Mouse (Mus musculus) embryo, embryonic 11 days (tissue): Measurements from ENCODE around the gene Zfp709.
"Not testable (repeated sequence)": the region's sequence is repeated elsewhere in the genome, so short reads cannot be mapped to it uniquely, and the experiment has no call there.

Experiments
- DNase-seq: peaks from one replicate; pipeline ENCODE4 v3.0.0-alpha.2; 2015

Gene Zfp709

GRCm38 (mm10) chr8:71926551-71926950 is 44.7 kb downstream of the Zfp709 start:
- no peak for DNase-seq

GRCm38 (mm10) chr8:71927779-71928178 is 46.0 kb downstream of the Zfp709 start:
- no peak for DNase-seq

GRCm38 (mm10) chr8:71938037-71938436 is 56.2 kb downstream of the Zfp709 start:
- DNase-seq: not testable (repeated sequence)

GRCm38 (mm10) chr8:71940293-71941208 is 58.7 kb downstream of the Zfp709 start:
- no peak for DNase-seq

- no peak for DNase-seq
Observed at GRCm38 (mm10) chr8:71941776-71942175, 60.0 kb downstream of the Zfp709 start.
